Mouse (Mus musculus): ENCODE measurements at regions not wholly inside any gene's neighbourhood (a gene's known extent, or its start where the extent isn't known, plus 50 kb on each side); places are given as distances from the start of the nearest gene placed in this dataset.

DNA sequence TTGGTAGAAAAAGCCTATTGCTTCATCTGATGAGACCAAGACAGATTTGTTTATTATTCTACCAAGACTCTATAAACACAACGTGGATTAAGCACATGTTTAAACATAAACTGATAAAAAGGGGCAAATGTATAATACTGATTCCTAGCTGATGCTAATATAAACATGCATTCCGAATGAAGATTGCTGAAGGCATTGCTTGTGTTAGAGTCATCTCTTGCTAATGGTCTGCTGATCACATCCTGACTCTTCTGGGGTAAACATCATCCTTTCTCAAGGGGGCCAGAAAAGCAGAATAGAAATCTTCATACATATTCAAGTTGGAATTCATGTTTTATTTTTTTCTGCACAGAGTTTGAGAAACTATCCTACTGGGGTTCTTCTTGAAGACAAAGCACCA lies 369.6 kb downstream of the Epha7 start:
- Histone ChIP-seq H3K4me1 (ENCODE audit: control insufficient read depth) (no peaks in the 10 kb centered on the region), H3K4me3 (replicated peaks) (no peak overlapping the region), H3K27me3 (ENCODE audit: control insufficient read depth) (no peaks in the 10 kb centered on the region), H3K9me3 (ENCODE audit: control insufficient read depth, low read length) (no peaks in the 10 kb centered on the region), H3K36me3 (ENCODE audit: control insufficient read depth) (no peaks in the 10 kb centered on the region)
- TF ChIP-seq TAL1 (IDR thresholded peaks at IDR 0.05; ENCODE audit: low read length) (no peak), GATA1 (IDR thresholded peaks at IDR 0.05; ENCODE audit: low read length) (no peak)

DNA sequence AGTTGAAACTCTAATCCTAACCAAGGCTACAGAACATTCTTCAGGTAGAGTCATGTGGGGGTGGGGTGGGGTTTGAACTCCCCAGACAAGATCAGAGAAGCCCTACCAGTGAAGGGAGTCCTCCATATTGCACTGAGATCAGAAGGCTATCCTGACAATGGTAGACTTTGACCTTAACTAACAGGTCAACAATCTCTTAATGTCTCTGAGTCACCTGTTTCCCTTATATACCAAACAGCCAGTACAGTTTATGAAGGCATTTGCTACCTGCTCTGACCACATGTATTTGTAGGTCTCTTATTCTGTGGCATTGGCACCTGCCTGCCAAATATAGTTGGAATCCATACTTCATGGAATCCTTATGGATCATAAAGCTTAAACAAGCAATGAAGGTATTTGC lies 370.5 kb downstream of the Epha7 start:
- TF ChIP-seq TAL1 (IDR thresholded peaks at IDR 0.05; ENCODE audit: low read length), result no peak
- TF ChIP-seq GATA1 (IDR thresholded peaks at IDR 0.05; ENCODE audit: low read length), result no peak

DNA sequence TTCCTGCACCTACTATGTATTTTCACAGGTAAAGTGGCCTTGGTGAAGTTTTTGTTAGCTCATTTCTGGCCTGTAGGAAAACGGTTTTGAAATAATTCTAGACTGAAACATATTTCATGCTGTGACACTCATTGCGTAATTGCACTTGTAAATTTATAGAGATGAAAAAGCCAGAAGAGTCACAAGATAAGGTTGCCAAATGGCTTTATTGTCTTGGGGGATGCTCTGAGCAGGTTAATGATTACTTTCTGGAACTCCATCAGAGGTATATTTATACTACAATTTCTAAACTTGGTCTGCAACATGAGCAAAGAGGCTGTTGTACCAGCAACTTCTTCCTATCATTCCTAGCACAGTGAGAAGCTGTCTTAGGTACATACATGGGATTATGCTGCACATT lies 370.9 kb downstream of the Epha7 start:
- H3K4me1 ChIP-seq (ENCODE audit: control insufficient read depth), result no peaks in the 10 kb centered on the region
- TF ChIP-seq TAL1 (IDR thresholded peaks at IDR 0.05; ENCODE audit: low read length) (no peak), GATA1 (IDR thresholded peaks at IDR 0.05; ENCODE audit: low read length) (no peak)
- H3K9me3 ChIP-seq (ENCODE audit: control insufficient read depth, low read length), result no peaks in the 10 kb centered on the region
- no peak overlapping the region for H3K4me3 ChIP-seq (replicated peaks)
- no peaks in the 10 kb centered on the region for H3K27me3 ChIP-seq (ENCODE audit: control insufficient read depth)
- H3K36me3 ChIP-seq (ENCODE audit: control insufficient read depth), result no peaks in the 10 kb centered on the region

More for the DNA sequence above, 370.5 kb downstream of the Epha7 start:
- H3K36me3 ChIP-seq (ENCODE audit: control insufficient read depth), result no peaks in the 10 kb centered on the region
- H3K4me1 ChIP-seq (ENCODE audit: control insufficient read depth), result no peaks in the 10 kb centered on the region
- no peaks in the 10 kb centered on the region for H3K9me3 ChIP-seq (ENCODE audit: control insufficient read depth, low read length)
- H3K4me3 ChIP-seq (replicated peaks), result no peak overlapping the region
- H3K27me3 ChIP-seq (ENCODE audit: control insufficient read depth), result no peaks in the 10 kb centered on the region

DNA sequence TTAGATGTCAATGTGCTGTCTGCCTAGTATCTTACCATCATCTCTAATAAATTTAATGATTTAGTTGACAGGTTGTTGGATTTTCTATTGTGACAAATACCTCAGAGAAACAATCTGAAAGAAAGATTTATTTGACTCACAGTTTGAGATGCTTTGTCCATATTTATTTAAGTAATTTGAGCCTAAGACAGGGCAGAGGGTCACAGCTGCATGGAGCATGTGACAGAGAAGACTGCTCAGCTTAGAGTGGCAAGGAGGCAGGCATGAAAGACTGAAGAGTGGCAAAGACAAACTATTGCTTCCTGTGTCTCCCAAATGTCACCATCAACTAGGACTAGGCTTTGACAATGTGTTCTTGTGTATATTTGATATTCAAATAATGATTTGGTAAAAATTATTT lies 388.0 kb downstream of the Epha7 start:
- TF ChIP-seq GATA1 (IDR thresholded peaks at IDR 0.05; ENCODE audit: low read length), result no peak
- TF ChIP-seq TAL1 (IDR thresholded peaks at IDR 0.05; ENCODE audit: low read length), result no peak
- no peaks in the 10 kb centered on the region for H3K4me1 ChIP-seq (ENCODE audit: control insufficient read depth)
- no peak overlapping the region for H3K4me3 ChIP-seq (replicated peaks)
- H3K27me3 ChIP-seq (ENCODE audit: control insufficient read depth), result no peaks in the 10 kb centered on the region
- H3K36me3 ChIP-seq (ENCODE audit: control insufficient read depth), result no peaks in the 10 kb centered on the region
- no peaks in the 10 kb centered on the region for H3K9me3 ChIP-seq (ENCODE audit: control insufficient read depth, low read length)

All from erythroblast, embryonic 14.5 days (primary cell).